Mouse (Mus musculus): Measurements from ENCODE around the gene Mprip. TPM values are rescaled to one million over a fixed set of nuclear protein-coding genes. Genes with fewer than 3 reads are reported as not detected.

Mprip gene
- polyA plus RNA-seq, 1 experiment from 2014 or later = 26.6 TPM

DNA sequence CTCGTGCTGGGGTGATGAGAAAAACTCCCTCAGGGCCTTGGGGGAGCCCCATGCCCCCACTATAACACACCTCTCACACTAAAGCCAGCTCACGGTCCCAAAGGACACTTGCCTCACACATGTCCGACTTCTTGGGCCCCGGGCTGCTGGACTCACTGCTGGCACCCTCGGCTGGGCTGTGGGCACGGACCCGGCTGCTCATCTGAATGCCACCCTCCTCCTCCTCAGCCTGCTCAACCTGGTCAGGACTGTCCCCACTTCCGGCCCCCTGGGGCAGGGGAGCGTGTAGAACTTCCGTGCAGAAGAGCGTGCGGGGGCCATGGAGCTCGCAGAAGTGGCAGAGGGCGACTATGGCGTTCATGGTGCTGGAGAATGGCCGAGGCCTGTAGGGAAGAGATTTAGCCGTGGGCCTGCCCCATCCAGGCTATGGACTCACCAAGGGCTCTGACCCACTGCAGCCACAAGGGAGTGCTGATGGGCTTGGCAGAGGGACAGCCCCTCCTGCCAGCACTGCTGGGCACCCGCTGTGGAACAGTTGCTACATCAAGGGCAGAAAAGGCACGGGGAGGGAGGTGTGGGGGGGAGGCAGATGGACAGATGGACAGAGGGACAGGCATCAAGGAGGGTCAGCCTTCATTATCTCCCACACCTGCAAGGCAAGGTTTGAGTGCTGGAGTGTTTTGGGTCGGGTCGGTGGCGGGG, 143.5 kb downstream of the Mprip start:
- Histone ChIP-seq H3K27me3 (ENCODE audit: control insufficient read depth, insufficient read depth, low read length) (no peaks in the 10 kb centered on the region), H3K4me1 (ENCODE audit: control insufficient read depth, insufficient read depth, low read length) (peaks cover 6% of the 10 kb centered on the region), H3K4me3 (ENCODE audit: low read length) (no peak overlapping the region), H3K9me3 (replicated peaks; ENCODE audit: control insufficient read depth, low read length) (no peaks in the 10 kb centered on the region), H3K4me2 (ENCODE audit: low read depth, low read length) (no peak overlapping the region), H3K27ac (ENCODE audit: low read length) (no peak overlapping the region), H3K9ac (ENCODE audit: low read length) (no peak overlapping the region), H3K36me3 (ENCODE audit: control insufficient read depth, insufficient read depth) (peaks cover 56% of the 10 kb centered on the region)
- WGBS = 92% methylated on average over 22 of the region's 22 CpGs
- ATAC-seq (replicated peaks; ENCODE audit: extremely low read depth, insufficient read depth, low FRiP score) = no peak

- Histone ChIP-seq H3K27me3 (ENCODE audit: control insufficient read depth, insufficient read depth, low read length) (no peaks in the 10 kb centered on the region), H3K9ac (ENCODE audit: low read length) (no peak overlapping the region), H3K4me2 (ENCODE audit: low read depth, low read length) (no peak overlapping the region), H3K4me1 (ENCODE audit: control insufficient read depth, insufficient read depth, low read length) (peaks cover 6% of the 10 kb centered on the region), H3K4me3 (ENCODE audit: low read length) (no peak overlapping the region), H3K9me3 (replicated peaks; ENCODE audit: control insufficient read depth, low read length) (no peaks in the 10 kb centered on the region), H3K36me3 (ENCODE audit: control insufficient read depth, insufficient read depth) (peaks cover 49% of the 10 kb centered on the region), H3K27ac (ENCODE audit: low read length) (no peak overlapping the region)
- 95% methylated on average over 1 of the region's 1 CpGs for WGBS
- no peak for ATAC-seq (replicated peaks; ENCODE audit: extremely low read depth, insufficient read depth, low FRiP score)
These were observed 144.2 kb downstream of the Mprip start for GRCm38 (mm10) chr11:59805256-59805655.

GRCm38 (mm10) chr11:59805656-59806055, 144.6 kb downstream of the Mprip start:
- peaks cover 45% of the 10 kb centered on the region for H3K36me3 ChIP-seq (ENCODE audit: control insufficient read depth, insufficient read depth)
- H3K27ac ChIP-seq (ENCODE audit: low read length) = no peak overlapping the region
- no peak for ATAC-seq (replicated peaks; ENCODE audit: extremely low read depth, insufficient read depth, low FRiP score)
- no peak overlapping the region for H3K9ac ChIP-seq (ENCODE audit: low read length)
- H3K4me3 ChIP-seq (ENCODE audit: low read length) = no peak overlapping the region
- 93% methylated on average over 2 of the region's 2 CpGs for WGBS
- H3K4me2 ChIP-seq (ENCODE audit: low read depth, low read length) = no peak overlapping the region
- no peaks in the 10 kb centered on the region for H3K27me3 ChIP-seq (ENCODE audit: control insufficient read depth, insufficient read depth, low read length)
- H3K4me1 ChIP-seq (ENCODE audit: control insufficient read depth, insufficient read depth, low read length) = peaks cover 6% of the 10 kb centered on the region
- H3K9me3 ChIP-seq (replicated peaks; ENCODE audit: control insufficient read depth, low read length) = no peaks in the 10 kb centered on the region

GRCm38 (mm10) chr11:59808170-59808960, 147.3 kb downstream of the Mprip start:
- Histone ChIP-seq H3K9ac (ENCODE audit: low read length) (peak overlapping the region; percentile 96), H3K4me2 (ENCODE audit: low read depth, low read length) (peak overlapping the region; percentile 80), H3K4me1 (ENCODE audit: control insufficient read depth, insufficient read depth, low read length) (peaks cover 13% of the 10 kb centered on the region), H3K9me3 (replicated peaks; ENCODE audit: control insufficient read depth, low read length) (no peaks in the 10 kb centered on the region), H3K4me3 (ENCODE audit: low read length) (peak overlapping the region; percentile 91), H3K27me3 (ENCODE audit: control insufficient read depth, insufficient read depth, low read length) (no peaks in the 10 kb centered on the region), H3K36me3 (ENCODE audit: control insufficient read depth, insufficient read depth) (peaks cover 25% of the 10 kb centered on the region), H3K27ac (ENCODE audit: low read length) (peak overlapping the region; percentile 98)
- ATAC-seq (replicated peaks; ENCODE audit: extremely low read depth, insufficient read depth, low FRiP score) = no peak
- 56% methylated on average over 14 of the region's 14 CpGs for WGBS

DNA sequence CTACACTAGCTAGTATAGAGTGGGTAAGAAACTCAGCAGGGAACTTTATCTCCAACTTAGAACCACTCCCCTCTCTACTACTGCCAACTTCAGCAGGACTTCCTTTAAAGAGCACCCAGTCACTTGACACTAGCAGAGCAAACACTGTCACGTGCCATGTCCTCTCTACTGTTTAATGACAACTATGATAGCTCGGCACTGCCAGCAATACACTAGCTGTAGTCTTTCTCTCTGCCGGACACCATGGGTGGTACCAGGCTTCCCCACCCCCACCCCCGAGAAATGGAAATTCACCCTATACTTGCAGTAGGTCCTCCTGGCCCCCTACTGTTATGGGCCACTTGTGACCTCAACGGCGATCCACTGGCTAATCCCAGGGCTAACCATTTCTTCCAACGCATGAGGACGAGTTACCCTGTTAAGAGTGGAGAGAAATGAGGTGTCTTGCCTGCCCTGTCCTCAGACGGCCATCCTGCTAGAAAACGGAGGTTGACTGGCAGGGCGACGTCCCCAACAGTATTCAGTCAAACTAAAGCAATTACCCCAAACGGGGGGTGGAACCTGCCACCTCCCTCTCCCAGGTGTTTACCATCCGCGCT, 148.1 kb downstream of the Mprip start:
- ATAC-seq (replicated peaks; ENCODE audit: extremely low read depth, insufficient read depth, low FRiP score) = peak; percentile 76
- Histone ChIP-seq H3K4me3 (ENCODE audit: low read length) (peak overlapping the region; percentile 91), H3K27ac (ENCODE audit: low read length) (peak overlapping the region; percentile 98), H3K4me1 (ENCODE audit: control insufficient read depth, insufficient read depth, low read length) (peaks cover 13% of the 10 kb centered on the region), H3K9me3 (replicated peaks; ENCODE audit: control insufficient read depth, low read length) (no peaks in the 10 kb centered on the region), H3K27me3 (ENCODE audit: control insufficient read depth, insufficient read depth, low read length) (no peaks in the 10 kb centered on the region), H3K36me3 (ENCODE audit: control insufficient read depth, insufficient read depth) (peaks cover 20% of the 10 kb centered on the region), H3K9ac (ENCODE audit: low read length) (peak overlapping the region; percentile 96), H3K4me2 (ENCODE audit: low read depth, low read length) (peak overlapping the region; percentile 80)
- under 1% methylated on average over 15 of the region's 15 CpGs for WGBS

GRCm38 (mm10) chr11:59809670-59810474, 148.8 kb downstream of the Mprip start, which contains the start of gene Flcn:
Gene Flcn (minus strand): TSS chr11:59810016.
- Histone ChIP-seq H3K4me2 (ENCODE audit: low read depth, low read length) (peak within 1 kb of the TSS; percentile 80), H3K27ac (ENCODE audit: low read length) (peak within 1 kb of the TSS; percentile 98), H3K36me3 (ENCODE audit: control insufficient read depth, insufficient read depth) (peaks cover 14% of the 10 kb centered on the region), H3K9me3 (replicated peaks; ENCODE audit: control insufficient read depth, low read length) (no peaks in the 10 kb centered on the region), H3K4me3 (ENCODE audit: low read length) (peak within 1 kb of the TSS; percentile 91), H3K9ac (ENCODE audit: low read length) (peak within 1 kb of the TSS; percentile 96), H3K27me3 (ENCODE audit: control insufficient read depth, insufficient read depth, low read length) (no peaks in the 10 kb centered on the region), H3K4me1 (ENCODE audit: control insufficient read depth, insufficient read depth, low read length) (peaks cover 13% of the 10 kb centered on the region)
- ATAC-seq (replicated peaks; ENCODE audit: extremely low read depth, insufficient read depth, low FRiP score) = peak; percentile 92
- WGBS = under 1% methylated on average over 52 of the region's 52 CpGs

DNA sequence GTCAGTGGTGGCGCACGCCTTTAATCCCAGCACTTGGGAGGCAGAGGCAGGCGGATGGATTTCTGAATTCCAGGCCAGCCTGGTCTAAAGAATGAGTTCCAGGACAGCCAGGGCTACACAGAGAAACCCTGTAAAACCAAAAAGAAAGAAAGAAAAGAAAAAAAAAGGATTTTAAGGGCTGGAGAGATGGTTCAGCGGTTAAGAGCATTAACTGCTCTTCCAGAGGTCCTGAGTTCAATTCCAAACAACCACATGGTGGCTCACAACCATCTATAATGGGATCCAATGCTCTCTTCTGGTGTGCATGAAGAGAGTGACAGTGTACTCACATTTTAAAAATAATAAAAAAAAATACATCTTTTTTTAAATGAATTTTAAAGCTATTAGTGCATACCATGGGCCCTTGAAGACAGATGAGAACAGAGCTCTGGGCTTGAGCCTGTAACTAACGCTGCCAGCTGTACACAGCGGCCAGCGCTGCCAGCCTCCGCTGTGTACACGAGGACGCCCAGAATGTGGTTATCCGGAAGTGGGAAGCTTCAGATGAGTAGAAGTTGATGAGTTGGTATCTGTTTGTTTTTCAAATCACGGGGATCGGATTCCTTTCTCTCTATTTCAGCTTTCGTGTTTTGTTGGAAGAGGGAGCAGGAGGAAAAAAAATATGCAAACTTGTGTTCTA, 149.5 kb downstream of the Mprip start:
- WGBS = 58% methylated on average over 14 of the region's 14 CpGs
- H3K9me3 ChIP-seq (replicated peaks; ENCODE audit: control insufficient read depth, low read length) = no peaks in the 10 kb centered on the region
- H3K27me3 ChIP-seq (ENCODE audit: control insufficient read depth, insufficient read depth, low read length) = no peaks in the 10 kb centered on the region
- H3K4me1 ChIP-seq (ENCODE audit: control insufficient read depth, insufficient read depth, low read length) = peaks cover 13% of the 10 kb centered on the region
- ATAC-seq (replicated peaks; ENCODE audit: extremely low read depth, insufficient read depth, low FRiP score) = no peak
- H3K4me3 ChIP-seq (ENCODE audit: low read length) = peak overlapping the region; percentile 91
- peaks cover 11% of the 10 kb centered on the region for H3K36me3 ChIP-seq (ENCODE audit: control insufficient read depth, insufficient read depth)
- peak overlapping the region; percentile 98 for H3K27ac ChIP-seq (ENCODE audit: low read length)
- H3K9ac ChIP-seq (ENCODE audit: low read length) = peak overlapping the region; percentile 96
- H3K4me2 ChIP-seq (ENCODE audit: low read depth, low read length) = peak overlapping the region; percentile 80

DNA sequence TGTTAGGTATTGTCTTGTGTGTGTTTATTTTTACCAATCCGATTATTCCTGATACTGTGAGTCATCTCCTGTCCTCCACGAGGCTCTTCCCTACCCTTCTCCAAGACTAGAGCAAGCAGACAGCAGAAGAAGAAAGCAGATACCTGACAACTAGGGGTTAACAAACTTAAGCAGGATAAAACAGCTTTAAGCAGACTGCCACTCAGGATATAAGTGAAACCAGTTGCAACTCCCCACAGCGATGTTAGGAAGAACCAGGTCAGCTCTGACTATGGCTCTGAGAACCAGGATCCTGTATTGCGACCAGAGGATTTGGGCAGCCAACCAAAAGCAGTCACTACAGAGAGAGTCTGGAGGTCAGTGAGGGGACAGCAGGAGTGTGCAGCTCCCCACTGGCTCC, 150.1 kb downstream of the Mprip start:
- Histone ChIP-seq H3K27ac (ENCODE audit: low read length) (no peak overlapping the region), H3K9me3 (replicated peaks; ENCODE audit: control insufficient read depth, low read length) (no peaks in the 10 kb centered on the region), H3K4me2 (ENCODE audit: low read depth, low read length) (peak overlapping the region; percentile 19; the same call in 1 of the 2 replicates), H3K4me3 (ENCODE audit: low read length) (no peak overlapping the region), H3K9ac (ENCODE audit: low read length) (no peak overlapping the region), H3K36me3 (ENCODE audit: control insufficient read depth, insufficient read depth) (peaks cover 7% of the 10 kb centered on the region), H3K4me1 (ENCODE audit: control insufficient read depth, insufficient read depth, low read length) (peaks cover 13% of the 10 kb centered on the region), H3K27me3 (ENCODE audit: control insufficient read depth, insufficient read depth, low read length) (no peaks in the 10 kb centered on the region)
- ATAC-seq (replicated peaks; ENCODE audit: extremely low read depth, insufficient read depth, low FRiP score) = no peak
- 48% methylated on average over 4 of the region's 4 CpGs for WGBS
